Mouse (Mus musculus) kidney, adult 2 months (tissue): ENCODE measurements around the gene Kirrel3.

ENCODE experiments used
- CTCF ChIP-seq: fragments of 200-500 bp; conservative IDR thresholded peaks from 2 replicates; pipeline ENCODE4 v1.5.1; 2011; ENCODE audit warnings: low read depth, mild to moderate bottlenecking, control low read depth, low read length, moderate library complexity, mixed read lengths; ENCODE audit not compliant: insufficient read depth, insufficient read length
- POLR2A ChIP-seq: fragments of 200-500 bp; IDR thresholded peaks from one replicate; pipeline ENCODE4 v1.6.1; 2011; ENCODE audit warnings: low read depth, low read length, control low read depth

GRCm38 (mm10) chr9:34960736-34961135 is 475.0 kb downstream of the Kirrel3 start:
- TF ChIP-seq CTCF (no peak), POLR2A (no peak)
